Mouse (Mus musculus): Measurements from ENCODE around the gene Alg9. TPM values are rescaled to one million over a fixed set of nuclear protein-coding genes. Genes with fewer than 3 reads are reported as not detected.

Gene Alg9
- polyA plus RNA-seq, 1 experiment from 2014 or later, result 44.2 TPM

GRCm38 (mm10) chr9:50856341-50857081 lies 81.7 kb downstream of the Alg9 start:
- Histone ChIP-seq H3K9ac (ENCODE audit: low read depth, low read length) (peak overlapping the region; percentile 85), H3K36me3 (ENCODE audit: control insufficient read depth, insufficient read depth, low read length) (peaks cover 28% of the 10 kb centered on the region), H3K9me3 (ENCODE audit: control insufficient read depth, low read length) (no peaks in the 10 kb centered on the region), H3K4me1 (ENCODE audit: control insufficient read depth, insufficient read depth, low read length) (peaks cover 19% of the 10 kb centered on the region), H3K4me2 (replicated peaks; ENCODE audit: low read depth, low read length) (peak overlapping the region; percentile 66), H3K27me3 (ENCODE audit: control insufficient read depth, insufficient read depth, low read length) (no peaks in the 10 kb centered on the region), H3K27ac (ENCODE audit: low read depth, low read length) (peak overlapping the region; percentile 87), H3K4me3 (ENCODE audit: low read length) (peak overlapping the region; percentile 87)
- ATAC-seq (ENCODE audit: low FRiP score, low TSS enrichment), result peak; percentile 94
- under 1% methylated on average over 45 of the region's 45 CpGs for WGBS

GRCm38 (mm10) chr9:50857082-50857641 lies 82.3 kb downstream of the Alg9 start:
- H3K9me3 ChIP-seq (ENCODE audit: control insufficient read depth, low read length), result no peaks in the 10 kb centered on the region
- no peaks in the 10 kb centered on the region for H3K27me3 ChIP-seq (ENCODE audit: control insufficient read depth, insufficient read depth, low read length)
- H3K4me3 ChIP-seq (ENCODE audit: low read length), result peak overlapping the region; percentile 87
- peak overlapping the region; percentile 85 for H3K9ac ChIP-seq (ENCODE audit: low read depth, low read length)
- H3K4me1 ChIP-seq (ENCODE audit: control insufficient read depth, insufficient read depth, low read length), result peaks cover 19% of the 10 kb centered on the region
- peak; percentile 75 for ATAC-seq (ENCODE audit: low FRiP score, low TSS enrichment)
- peak overlapping the region; percentile 66 for H3K4me2 ChIP-seq (replicated peaks; ENCODE audit: low read depth, low read length)
- H3K36me3 ChIP-seq (ENCODE audit: control insufficient read depth, insufficient read depth, low read length), result peaks cover 34% of the 10 kb centered on the region
- peak overlapping the region; percentile 87; the same call in 1 of the 2 replicates for H3K27ac ChIP-seq (ENCODE audit: low read depth, low read length)
- under 1% methylated on average over 42 of the region's 46 CpGs for WGBS

- Histone ChIP-seq H3K4me1 (ENCODE audit: control insufficient read depth, insufficient read depth, low read length) (peaks cover 15% of the 10 kb centered on the region), H3K36me3 (ENCODE audit: control insufficient read depth, insufficient read depth, low read length) (peaks cover 46% of the 10 kb centered on the region), H3K27ac (ENCODE audit: low read depth, low read length) (no peak overlapping the region), H3K9me3 (ENCODE audit: control insufficient read depth, low read length) (no peaks in the 10 kb centered on the region), H3K9ac (ENCODE audit: low read depth, low read length) (no peak overlapping the region), H3K4me2 (replicated peaks; ENCODE audit: low read depth, low read length) (no peak overlapping the region), H3K27me3 (ENCODE audit: control insufficient read depth, insufficient read depth, low read length) (no peaks in the 10 kb centered on the region), H3K4me3 (ENCODE audit: low read length) (no peak overlapping the region)
- no peak for ATAC-seq (ENCODE audit: low FRiP score, low TSS enrichment)
- WGBS, result 76% methylated on average over 6 of the region's 6 CpGs
Measured at GRCm38 (mm10) chr9:50858681-50859080, 83.9 kb downstream of the Alg9 start.

- Histone ChIP-seq H3K27ac (ENCODE audit: low read depth, low read length) (no peak overlapping the region), H3K27me3 (ENCODE audit: control insufficient read depth, insufficient read depth, low read length) (no peaks in the 10 kb centered on the region), H3K9me3 (ENCODE audit: control insufficient read depth, low read length) (no peaks in the 10 kb centered on the region), H3K9ac (ENCODE audit: low read depth, low read length) (no peak overlapping the region), H3K36me3 (ENCODE audit: control insufficient read depth, insufficient read depth, low read length) (peaks cover 64% of the 10 kb centered on the region), H3K4me3 (ENCODE audit: low read length) (no peak overlapping the region), H3K4me2 (replicated peaks; ENCODE audit: low read depth, low read length) (no peak overlapping the region), H3K4me1 (ENCODE audit: control insufficient read depth, insufficient read depth, low read length) (peaks cover 6% of the 10 kb centered on the region)
- ATAC-seq (ENCODE audit: low FRiP score, low TSS enrichment), result no peak
- 90% methylated on average over 18 of the region's 18 CpGs for WGBS
Measured at GRCm38 (mm10) chr9:50861119-50861839, 86.5 kb downstream of the Alg9 start.

- H3K27me3 ChIP-seq (ENCODE audit: control insufficient read depth, insufficient read depth, low read length), result no peaks in the 10 kb centered on the region
- no peak overlapping the region for H3K9ac ChIP-seq (ENCODE audit: low read depth, low read length)
- H3K4me2 ChIP-seq (replicated peaks; ENCODE audit: low read depth, low read length), result no peak overlapping the region
- no peaks in the 10 kb centered on the region for H3K4me1 ChIP-seq (ENCODE audit: control insufficient read depth, insufficient read depth, low read length)
- H3K9me3 ChIP-seq (ENCODE audit: control insufficient read depth, low read length), result no peaks in the 10 kb centered on the region
- no peak overlapping the region for H3K27ac ChIP-seq (ENCODE audit: low read depth, low read length)
- 92% methylated on average over 4 of the region's 4 CpGs for WGBS
- H3K4me3 ChIP-seq (ENCODE audit: low read length), result no peak overlapping the region
- peaks cover 88% of the 10 kb centered on the region for H3K36me3 ChIP-seq (ENCODE audit: control insufficient read depth, insufficient read depth, low read length)
- no peak for ATAC-seq (ENCODE audit: low FRiP score, low TSS enrichment)
Measured at GRCm38 (mm10) chr9:50863824-50864223, 89.0 kb downstream of the Alg9 start.

GRCm38 (mm10) chr9:50864877-50865276 lies 90.1 kb downstream of the Alg9 start:
- no peaks in the 10 kb centered on the region for H3K9me3 ChIP-seq (ENCODE audit: control insufficient read depth, low read length)
- no peak overlapping the region for H3K4me3 ChIP-seq (ENCODE audit: low read length)
- H3K4me1 ChIP-seq (ENCODE audit: control insufficient read depth, insufficient read depth, low read length), result no peaks in the 10 kb centered on the region
- no peaks in the 10 kb centered on the region for H3K27me3 ChIP-seq (ENCODE audit: control insufficient read depth, insufficient read depth, low read length)
- 93% methylated on average over 5 of the region's 5 CpGs for WGBS
- H3K27ac ChIP-seq (ENCODE audit: low read depth, low read length), result no peak overlapping the region
- no peak overlapping the region for H3K9ac ChIP-seq (ENCODE audit: low read depth, low read length)
- peaks cover 85% of the 10 kb centered on the region for H3K36me3 ChIP-seq (ENCODE audit: control insufficient read depth, insufficient read depth, low read length)
- no peak for ATAC-seq (ENCODE audit: low FRiP score, low TSS enrichment)
- no peak overlapping the region for H3K4me2 ChIP-seq (replicated peaks; ENCODE audit: low read depth, low read length)

- H3K27me3 ChIP-seq (ENCODE audit: control insufficient read depth, insufficient read depth, low read length), result no peaks in the 10 kb centered on the region
- H3K9ac ChIP-seq (ENCODE audit: low read depth, low read length), result no peak overlapping the region
- H3K4me3 ChIP-seq (ENCODE audit: low read length), result no peak overlapping the region
- H3K4me1 ChIP-seq (ENCODE audit: control insufficient read depth, insufficient read depth, low read length), result no peaks in the 10 kb centered on the region
- WGBS, result 86% methylated on average over 8 of the region's 8 CpGs
- H3K9me3 ChIP-seq (ENCODE audit: control insufficient read depth, low read length), result no peaks in the 10 kb centered on the region
- H3K27ac ChIP-seq (ENCODE audit: low read depth, low read length), result no peak overlapping the region
- H3K36me3 ChIP-seq (ENCODE audit: control insufficient read depth, insufficient read depth, low read length), result peaks cover 86% of the 10 kb centered on the region
- no peak overlapping the region for H3K4me2 ChIP-seq (replicated peaks; ENCODE audit: low read depth, low read length)
- no peak for ATAC-seq (ENCODE audit: low FRiP score, low TSS enrichment)
Measured at GRCm38 (mm10) chr9:50865803-50866202, 91.0 kb downstream of the Alg9 start.

GRCm38 (mm10) chr9:50867015-50867414 lies 92.2 kb downstream of the Alg9 start:
- Histone ChIP-seq H3K36me3 (ENCODE audit: control insufficient read depth, insufficient read depth, low read length) (peaks cover 78% of the 10 kb centered on the region), H3K27ac (ENCODE audit: low read depth, low read length) (no peak overlapping the region), H3K4me3 (ENCODE audit: low read length) (no peak overlapping the region), H3K9ac (ENCODE audit: low read depth, low read length) (no peak overlapping the region), H3K9me3 (ENCODE audit: control insufficient read depth, low read length) (no peaks in the 10 kb centered on the region), H3K27me3 (ENCODE audit: control insufficient read depth, insufficient read depth, low read length) (no peaks in the 10 kb centered on the region), H3K4me2 (replicated peaks; ENCODE audit: low read depth, low read length) (no peak overlapping the region), H3K4me1 (ENCODE audit: control insufficient read depth, insufficient read depth, low read length) (no peaks in the 10 kb centered on the region)
- ATAC-seq (ENCODE audit: low FRiP score, low TSS enrichment), result no peak
- WGBS, result 93% methylated on average over 6 of the region's 6 CpGs

GRCm38 (mm10) chr9:50868182-50868581 lies 93.4 kb downstream of the Alg9 start:
- Histone ChIP-seq H3K27ac (ENCODE audit: low read depth, low read length) (no peak overlapping the region), H3K36me3 (ENCODE audit: control insufficient read depth, insufficient read depth, low read length) (peaks cover 76% of the 10 kb centered on the region), H3K4me1 (ENCODE audit: control insufficient read depth, insufficient read depth, low read length) (no peaks in the 10 kb centered on the region), H3K9me3 (ENCODE audit: control insufficient read depth, low read length) (no peaks in the 10 kb centered on the region), H3K4me3 (ENCODE audit: low read length) (no peak overlapping the region), H3K27me3 (ENCODE audit: control insufficient read depth, insufficient read depth, low read length) (no peaks in the 10 kb centered on the region), H3K4me2 (replicated peaks; ENCODE audit: low read depth, low read length) (no peak overlapping the region), H3K9ac (ENCODE audit: low read depth, low read length) (no peak overlapping the region)
- no peak for ATAC-seq (ENCODE audit: low FRiP score, low TSS enrichment)
- 91% methylated on average over 2 of the region's 2 CpGs for WGBS

Data from kidney, embryonic 14.5 days (tissue).